Mouse (Mus musculus): ENCODE results near the gene Myl7. TPM values are rescaled to one million over a fixed set of nuclear protein-coding genes. Genes with fewer than 3 reads are reported as not detected.
A peak's percentile ranks its signal among the peaks of the same experiment; 100 is the strongest.
"Not testable (repeated sequence)": the region's sequence is repeated elsewhere in the genome, so short reads cannot be mapped to it uniquely, and the experiment has no call there.

Myl7 gene
- total RNA-seq (2021) = not detected
- 0.47 TPM in 1 of 2 replicates, not detected in the other for polyA plus RNA-seq (2012; rRNA removed)
- long read RNA-seq = 0 reads

GRCm38 (mm10) chr11:5898531-5898930 is at the start of gene Myl7:
TSS of gene Myl7 (minus strand) at chr11:5898782.
- no peak for DNase-seq

DNA sequence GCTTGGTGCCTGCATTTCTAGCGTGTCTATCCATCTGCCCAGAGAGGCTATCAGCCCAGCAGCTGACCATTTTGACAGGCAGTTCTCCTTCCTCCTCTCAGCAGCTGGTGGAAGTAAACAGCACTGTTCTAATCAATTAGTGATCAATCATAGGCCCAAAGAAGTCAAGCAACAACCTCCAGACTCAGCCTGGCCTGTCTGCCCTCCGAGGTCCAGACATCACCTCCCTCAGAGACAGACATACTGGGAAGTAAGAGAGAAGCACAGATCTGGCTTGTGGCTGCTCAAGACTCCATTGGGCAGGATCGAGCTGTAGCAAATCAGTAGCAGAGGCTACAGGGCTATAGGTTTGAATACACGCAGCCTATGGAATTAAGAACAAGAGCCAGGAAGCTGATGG is 49.2 kb upstream of the Myl7 start:
- no peak for DNase-seq

GRCm38 (mm10) chr11:5945096-5945495 is 46.5 kb upstream of the Myl7 start:
- DNase-seq = peak; percentile 84

DNA sequence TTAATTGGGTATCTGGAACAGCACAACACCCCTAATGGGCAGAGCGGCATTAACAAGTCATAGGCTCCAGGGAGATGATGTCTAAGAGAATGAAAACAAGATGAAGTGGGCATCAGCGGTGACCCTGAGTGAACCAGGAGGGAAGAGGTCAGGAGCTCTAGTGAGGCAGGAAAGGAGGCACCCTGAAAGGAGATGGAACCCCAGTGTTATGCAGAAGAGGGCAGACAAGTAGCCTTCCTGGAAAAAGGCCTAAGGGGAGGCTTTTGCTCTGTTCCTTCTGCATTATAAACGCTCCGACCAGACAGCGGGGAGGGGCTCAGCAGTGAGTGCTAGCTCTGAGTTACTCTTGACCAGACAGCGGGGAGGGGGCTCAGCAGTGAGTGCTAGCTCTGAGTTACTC is 44.4 kb upstream of the Myl7 start:
- DNase-seq = no peak

- DNase-seq = not testable (repeated sequence)
Measured at GRCm38 (mm10) chr11:5934531-5934930, 35.9 kb upstream of the Myl7 start.

GRCm38 (mm10) chr11:5931947-5932346 is 33.4 kb upstream of the Myl7 start:
- DNase-seq = not testable (repeated sequence)

DNA sequence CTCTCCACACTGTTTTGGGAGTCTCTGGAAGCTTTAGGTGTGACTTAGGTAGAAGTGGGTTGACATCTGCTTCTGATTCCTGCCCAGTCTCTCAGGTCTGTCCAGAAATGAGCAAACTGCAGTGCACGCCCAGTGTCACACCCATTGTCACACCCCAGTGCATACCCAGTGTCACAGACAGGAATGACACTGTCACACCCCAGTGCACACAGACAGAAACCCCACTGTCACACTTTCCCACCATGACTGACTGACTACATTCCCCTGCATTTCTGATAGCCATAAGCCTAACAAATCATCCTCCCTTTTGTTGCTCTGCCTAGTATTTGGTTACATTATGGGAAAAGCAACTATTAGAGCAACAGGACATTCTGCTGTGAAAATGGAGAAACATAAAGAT is 32.0 kb upstream of the Myl7 start:
- no peak for DNase-seq

DNA sequence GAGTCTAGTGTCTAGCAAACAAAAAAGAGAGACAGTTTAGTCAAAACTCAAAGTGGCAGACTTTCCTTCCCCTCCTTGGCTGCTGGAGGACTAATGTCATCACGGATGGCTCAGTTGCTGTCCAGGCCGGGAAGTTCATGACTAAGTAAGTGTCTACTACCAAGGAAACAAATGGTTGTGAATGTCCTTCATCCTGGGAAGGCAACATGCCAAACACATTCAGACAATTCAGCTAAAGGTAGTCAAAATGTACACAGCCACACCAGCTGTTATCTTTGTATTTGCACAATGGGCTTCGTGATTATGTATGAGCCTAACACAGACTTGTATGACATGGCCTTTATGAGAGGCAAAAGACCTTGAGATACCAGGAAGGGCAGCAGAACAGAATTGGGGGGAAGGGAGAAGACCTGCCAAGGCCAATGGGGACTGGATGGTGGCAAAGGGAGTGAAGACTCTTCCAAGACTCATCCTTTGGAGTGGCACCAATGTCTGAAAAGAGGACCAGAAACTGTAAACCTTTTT is 28.2 kb upstream of the Myl7 start:
- peak; percentile 55 for DNase-seq

DNA sequence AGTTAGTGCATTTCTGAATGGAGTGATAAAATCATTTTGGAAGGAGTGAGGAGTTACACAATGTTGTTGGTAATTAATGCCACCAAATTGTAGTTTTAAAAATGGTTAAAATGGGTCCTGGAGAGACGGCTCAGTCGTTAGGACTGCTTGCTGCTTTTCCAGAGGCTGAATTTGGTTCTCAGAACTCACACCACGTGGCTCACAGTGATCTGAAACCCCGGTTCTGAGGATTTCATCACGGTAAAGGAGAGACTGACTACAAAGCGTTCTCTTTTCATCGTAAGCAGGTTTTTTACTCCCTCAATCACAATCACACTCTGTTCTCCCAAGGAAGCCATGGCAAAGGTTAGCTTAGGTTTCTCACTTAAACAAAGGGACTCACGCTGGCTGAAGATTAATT is 26.1 kb upstream of the Myl7 start:
- no peak for DNase-seq

GRCm38 (mm10) chr11:5920323-5920960 is 21.9 kb upstream of the Myl7 start:
- DNase-seq = no peak

- peak; percentile 36 for DNase-seq
Measured at GRCm38 (mm10) chr11:5919606-5920005, 21.0 kb upstream of the Myl7 start.

GRCm38 (mm10) chr11:5918111-5918510 is 19.5 kb upstream of the Myl7 start:
- no peak for DNase-seq

DNA sequence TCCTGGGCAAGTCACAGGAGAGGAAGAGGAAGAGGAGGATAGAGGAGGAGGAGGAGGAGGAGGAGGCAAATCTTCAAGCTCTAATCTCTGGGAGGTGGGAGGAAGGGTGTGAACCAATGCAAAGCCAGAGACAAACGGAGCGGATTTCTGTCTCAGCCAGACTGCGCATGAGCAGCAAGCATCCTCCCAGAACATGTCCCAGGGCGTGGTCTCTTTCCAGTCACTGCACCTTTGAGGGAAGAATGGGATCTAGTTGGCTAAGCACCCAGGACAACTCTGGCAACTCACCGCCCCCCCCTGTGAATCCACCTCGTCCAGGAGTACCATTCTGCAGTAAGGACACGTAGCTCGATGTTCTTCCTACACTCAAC is 17.6 kb upstream of the Myl7 start:
- DNase-seq = no peak

DNA sequence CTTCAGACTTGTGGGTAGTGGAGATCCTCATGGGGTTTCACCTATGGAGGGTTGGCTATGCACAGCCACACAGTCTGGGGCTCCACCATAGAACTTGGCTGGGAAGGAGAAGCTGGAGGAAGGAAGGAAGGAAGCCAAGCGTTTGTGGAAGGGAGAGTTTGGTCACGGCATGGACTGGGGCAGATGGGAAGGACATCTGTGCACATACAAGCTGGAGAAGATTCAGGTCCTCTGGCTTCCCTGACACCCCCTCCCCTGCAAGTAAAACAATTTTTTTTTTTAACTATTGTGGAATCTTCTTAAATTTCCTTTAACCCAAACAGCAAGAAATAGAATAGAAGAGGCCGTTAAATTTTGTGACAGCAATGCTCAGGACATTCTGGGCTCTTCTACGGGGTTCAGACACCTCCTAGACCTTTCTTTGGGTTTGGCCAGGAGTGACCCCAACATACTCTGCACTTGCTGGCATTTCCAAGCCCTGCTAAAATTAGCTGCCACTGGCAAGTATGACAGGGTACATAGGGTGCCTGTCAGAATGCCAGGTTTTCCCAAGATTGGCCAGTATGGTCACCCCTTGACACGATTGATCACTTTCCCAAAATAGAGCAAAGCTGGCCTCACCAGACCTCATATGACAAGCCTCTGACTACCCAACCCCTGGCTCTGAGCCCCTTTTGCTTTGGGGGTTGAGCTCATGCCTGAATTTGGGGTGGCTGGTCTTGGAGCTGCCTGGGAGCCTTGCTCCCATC is 17.0 kb upstream of the Myl7 start:
- DNase-seq = peak; percentile 36

DNA sequence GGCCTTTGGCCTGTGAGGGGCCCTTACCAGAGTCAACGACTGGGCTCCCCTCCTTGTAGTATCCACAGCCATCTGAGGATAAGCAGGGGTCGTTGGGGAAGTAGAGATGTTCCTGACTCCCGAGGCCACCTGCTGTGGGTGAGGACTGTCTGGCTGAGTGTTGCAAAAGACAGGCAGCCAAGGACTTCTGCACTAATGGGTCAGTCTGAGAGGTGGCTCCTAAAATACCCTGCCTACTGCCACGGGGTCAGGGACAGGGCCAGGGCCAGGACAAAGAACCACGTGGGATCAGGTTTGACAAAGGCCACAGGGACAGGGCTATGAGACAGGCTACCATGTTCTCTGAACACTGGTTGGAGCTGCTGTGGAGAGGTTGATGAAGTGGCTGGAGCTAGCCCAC is 16.4 kb upstream of the Myl7 start:
- DNase-seq = peak; percentile 36

- DNase-seq = no peak
Measured at GRCm38 (mm10) chr11:5913936-5914335, 15.4 kb upstream of the Myl7 start.

GRCm38 (mm10) chr11:5913256-5913655 is 14.7 kb upstream of the Myl7 start:
- DNase-seq = no peak

DNA sequence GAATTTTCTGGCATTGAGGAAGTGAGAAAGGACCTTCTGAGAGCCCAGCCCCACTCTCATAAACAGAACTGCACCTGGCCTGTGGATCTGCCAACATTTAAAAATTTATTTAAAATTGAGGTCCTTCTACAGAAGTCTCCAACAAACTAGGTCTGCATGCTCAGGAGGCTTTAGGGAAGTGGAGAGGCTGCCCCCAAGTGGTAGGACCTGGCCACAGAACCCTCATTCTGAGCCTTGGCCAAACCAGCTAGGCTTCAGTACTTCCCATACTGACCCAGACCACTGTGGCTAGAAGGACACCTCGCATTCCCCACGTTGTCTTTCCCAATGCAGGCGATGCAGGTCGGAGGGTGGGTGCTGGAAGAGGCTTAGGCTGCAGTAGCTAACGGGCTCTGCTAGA is 14.1 kb upstream of the Myl7 start:
- DNase-seq = peak; percentile 62

DNA sequence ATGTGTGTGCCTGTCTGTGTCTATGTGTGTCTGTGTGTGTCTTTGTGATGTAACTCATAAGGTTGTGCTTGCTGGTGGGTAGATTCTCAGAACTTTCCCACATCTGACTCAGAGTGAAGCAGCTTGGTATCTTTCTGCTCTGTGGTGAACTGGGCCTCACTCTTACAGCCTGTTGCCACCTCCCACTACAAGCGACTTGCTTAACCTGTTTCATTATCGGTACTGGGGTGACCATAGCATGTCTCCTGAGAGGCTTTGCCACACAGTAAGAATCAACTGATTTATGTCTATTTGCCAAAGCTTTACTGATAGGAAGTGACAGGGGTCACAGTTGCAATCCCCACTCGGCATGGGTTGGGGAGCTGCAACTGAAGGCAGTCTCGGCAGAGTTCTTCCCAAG is 10.1 kb upstream of the Myl7 start:
- DNase-seq = no peak

DNA sequence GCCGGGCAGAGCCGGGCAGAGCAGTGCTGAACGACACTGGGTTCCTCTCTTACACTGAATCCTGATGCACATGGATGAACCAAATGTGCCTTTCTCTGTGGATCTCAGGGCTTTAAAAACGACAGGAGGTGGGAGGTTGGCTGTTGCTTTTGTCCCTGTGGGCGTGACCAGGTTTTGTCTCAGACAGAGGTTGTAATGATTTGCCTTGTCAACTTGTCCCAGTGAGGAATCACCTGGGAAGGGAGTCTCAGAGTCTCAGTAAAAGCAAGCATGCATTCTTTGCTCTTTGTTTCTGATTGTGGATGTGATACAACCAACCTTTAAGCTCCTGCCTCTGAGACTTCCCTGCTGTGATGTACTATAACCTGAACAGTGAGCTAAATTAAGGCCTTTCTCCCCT is 8.5 kb upstream of the Myl7 start:
- DNase-seq = no peak

DNA sequence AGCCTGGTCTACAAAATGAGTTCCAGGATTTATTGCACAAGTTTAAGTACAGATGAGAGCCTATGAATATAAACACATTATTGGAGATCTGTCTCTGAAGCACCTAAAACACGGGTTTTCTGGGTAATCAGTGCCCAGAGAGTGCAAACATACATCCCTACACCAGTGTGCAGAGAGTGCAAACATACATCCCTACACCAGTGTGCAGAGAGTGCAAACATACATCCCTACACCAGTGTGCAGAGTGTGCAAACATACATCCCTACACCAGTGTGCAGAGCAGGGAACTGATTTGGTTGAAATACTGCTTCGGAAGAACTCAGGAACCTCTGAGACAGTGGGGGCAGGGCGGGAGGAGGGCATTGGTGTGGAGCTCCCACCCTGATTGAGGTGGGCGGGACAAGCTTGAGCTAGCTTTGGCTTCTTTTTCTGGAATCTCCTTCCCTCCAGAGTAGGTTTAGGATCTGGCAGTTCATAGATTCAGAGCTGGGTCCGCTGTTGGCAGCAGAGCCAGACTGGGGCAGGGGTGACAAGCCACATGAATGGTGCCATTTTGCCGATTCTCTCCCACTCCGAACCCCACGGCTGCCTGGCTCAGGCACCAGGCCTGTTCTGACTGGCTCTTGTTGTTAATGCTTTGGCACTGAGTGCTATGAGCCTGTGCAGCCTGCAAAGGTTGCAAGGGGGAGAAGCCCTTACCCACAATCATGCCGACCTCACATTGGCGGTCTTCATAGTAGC is 7.4 kb upstream of the Myl7 start:
- DNase-seq = no peak

- DNase-seq = no peak
Measured at GRCm38 (mm10) chr11:5904871-5905270, 6.3 kb upstream of the Myl7 start.

- DNase-seq = no peak
Measured at GRCm38 (mm10) chr11:5904357-5904756, 5.8 kb upstream of the Myl7 start.
